Mouse (Mus musculus): ENCODE measurements around the gene Jade3. TPM values are rescaled to one million over a fixed set of nuclear protein-coding genes. Genes with fewer than 3 reads are reported as not detected.

Gene Jade3
- total RNA-seq, 1 experiment: 23.1 TPM

- Histone ChIP-seq H3K4me3 (ENCODE audit: insufficient read depth in 1 of 2, low read depth in 1 of 2, low read length in 2 of 2, poor library complexity in 1 of 2, severe bottlenecking in 1 of 2) (no peak overlapping the region), H3K4me1 (ENCODE audit: control insufficient read depth in 2 of 2, insufficient read depth in 2 of 2, low read length in 2 of 2, poor library complexity in 1 of 2) (no peaks in the 10 kb centered on the region), H3K27ac (ENCODE audit: insufficient read depth, low read depth, low read length, poor library complexity, severe bottlenecking) (no peak overlapping the region), H3K9me3 (ENCODE audit: control insufficient read depth, insufficient read depth, low read depth, low read length) (no peaks in the 10 kb centered on the region), H3K36me3 (ENCODE audit: control insufficient read depth, insufficient read depth, low read length, poor library complexity, severe bottlenecking) (no peaks in the 10 kb centered on the region), H3K9ac (ENCODE audit: insufficient read depth, low read depth, low read length, poor library complexity, severe bottlenecking) (no peak overlapping the region)
- no peak for TF ChIP-seq HCFC1 (IDR thresholded peaks at IDR 0.05; ENCODE audit: borderline replicate concordance, insufficient read depth, low read length)
- TF ChIP-seq ZNF384 (IDR thresholded peaks at IDR 0.05; ENCODE audit: low read depth, low read length): no peak
- no peak for TF ChIP-seq ZC3H11A (IDR thresholded peaks at IDR 0.05; ENCODE audit: borderline replicate concordance, low read depth, low read length)
- no peak for TF ChIP-seq MAFK (IDR thresholded peaks at IDR 0.05; ENCODE audit: insufficient read depth, low read depth, low read length)
- no peak for TF ChIP-seq CHD2 (IDR thresholded peaks at IDR 0.05; ENCODE audit: low read depth, low read length)
- in situ Hi-C loops (cut with MboI; ENCODE audit: low sequenced_read_pairs in 2 of 2, unreplicated experiment in 2 of 2): no loop called here
- DNase-seq (ENCODE audit: low read depth, low spot score): no peak
Observed at GRCm38 (mm10) chrX:20392942-20393341, 32.5 kb upstream of the Jade3 start.

GRCm38 (mm10) chrX:20404068-20404467 is 21.4 kb upstream of the Jade3 start:
- no peak for TF ChIP-seq CHD2 (IDR thresholded peaks at IDR 0.05; ENCODE audit: low read depth, low read length)
- TF ChIP-seq ZC3H11A (IDR thresholded peaks at IDR 0.05; ENCODE audit: borderline replicate concordance, low read depth, low read length): no peak
- no peak for TF ChIP-seq MAFK (IDR thresholded peaks at IDR 0.05; ENCODE audit: insufficient read depth, low read depth, low read length)
- no peak for TF ChIP-seq ZNF384 (IDR thresholded peaks at IDR 0.05; ENCODE audit: low read depth, low read length)
- TF ChIP-seq HCFC1 (IDR thresholded peaks at IDR 0.05; ENCODE audit: borderline replicate concordance, insufficient read depth, low read length): no peak
- H3K36me3 ChIP-seq (ENCODE audit: control insufficient read depth, insufficient read depth, low read length, poor library complexity, severe bottlenecking): no peaks in the 10 kb centered on the region; the same call in 1 of the 2 replicates
- no peaks in the 10 kb centered on the region for H3K4me1 ChIP-seq (ENCODE audit: control insufficient read depth in 2 of 2, insufficient read depth in 2 of 2, low read length in 2 of 2, poor library complexity in 1 of 2)
- H3K9ac ChIP-seq (ENCODE audit: insufficient read depth, low read depth, low read length, poor library complexity, severe bottlenecking): no peak overlapping the region
- no peak for DNase-seq (ENCODE audit: low read depth, low spot score)
- no peak overlapping the region for H3K27ac ChIP-seq (ENCODE audit: insufficient read depth, low read depth, low read length, poor library complexity, severe bottlenecking)
- H3K4me3 ChIP-seq (ENCODE audit: insufficient read depth in 1 of 2, low read depth in 1 of 2, low read length in 2 of 2, poor library complexity in 1 of 2, severe bottlenecking in 1 of 2): no peak overlapping the region
- in situ Hi-C loops (cut with MboI; ENCODE audit: low sequenced_read_pairs in 2 of 2, unreplicated experiment in 2 of 2): no loop called here
- H3K9me3 ChIP-seq (ENCODE audit: control insufficient read depth, insufficient read depth, low read depth, low read length): no peaks in the 10 kb centered on the region

- Histone ChIP-seq H3K4me3 (ENCODE audit: insufficient read depth in 1 of 2, low read depth in 1 of 2, low read length in 2 of 2, poor library complexity in 1 of 2, severe bottlenecking in 1 of 2) (no peak overlapping the region), H3K27ac (ENCODE audit: insufficient read depth, low read depth, low read length, poor library complexity, severe bottlenecking) (no peak overlapping the region), H3K4me1 (ENCODE audit: control insufficient read depth in 2 of 2, insufficient read depth in 2 of 2, low read length in 2 of 2, poor library complexity in 1 of 2) (no peaks in the 10 kb centered on the region), H3K9me3 (ENCODE audit: control insufficient read depth, insufficient read depth, low read depth, low read length) (no peaks in the 10 kb centered on the region), H3K36me3 (ENCODE audit: control insufficient read depth, insufficient read depth, low read length, poor library complexity, severe bottlenecking) (no peaks in the 10 kb centered on the region), H3K9ac (ENCODE audit: insufficient read depth, low read depth, low read length, poor library complexity, severe bottlenecking) (no peak overlapping the region)
- in situ Hi-C loops (cut with MboI; ENCODE audit: low sequenced_read_pairs in 2 of 2, unreplicated experiment in 2 of 2): no loop called here
- no peak for DNase-seq (ENCODE audit: low read depth, low spot score)
- TF ChIP-seq HCFC1 (IDR thresholded peaks at IDR 0.05; ENCODE audit: borderline replicate concordance, insufficient read depth, low read length) (no peak), ZC3H11A (IDR thresholded peaks at IDR 0.05; ENCODE audit: borderline replicate concordance, low read depth, low read length) (no peak), ZNF384 (IDR thresholded peaks at IDR 0.05; ENCODE audit: low read depth, low read length) (no peak), CHD2 (IDR thresholded peaks at IDR 0.05; ENCODE audit: low read depth, low read length) (no peak), MAFK (IDR thresholded peaks at IDR 0.05; ENCODE audit: insufficient read depth, low read depth, low read length) (no peak)
Observed at GRCm38 (mm10) chrX:20406909-20407308, 18.6 kb upstream of the Jade3 start.

- in situ Hi-C loops (cut with MboI; ENCODE audit: low sequenced_read_pairs in 2 of 2, unreplicated experiment in 2 of 2): no loop called here
- H3K36me3 ChIP-seq (ENCODE audit: control insufficient read depth, insufficient read depth, low read length, poor library complexity, severe bottlenecking): no peaks in the 10 kb centered on the region
- H3K4me1 ChIP-seq (ENCODE audit: control insufficient read depth in 2 of 2, insufficient read depth in 2 of 2, low read length in 2 of 2, poor library complexity in 1 of 2): peaks cover 0 to 1% of the 10 kb centered on the region in 2 experiments; a peak in 1 of 4 replicates
- no peak overlapping the region for H3K27ac ChIP-seq (ENCODE audit: insufficient read depth, low read depth, low read length, poor library complexity, severe bottlenecking)
- no peaks in the 10 kb centered on the region for H3K9me3 ChIP-seq (ENCODE audit: control insufficient read depth, insufficient read depth, low read depth, low read length)
- DNase-seq (ENCODE audit: low read depth, low spot score): no peak
- H3K9ac ChIP-seq (ENCODE audit: insufficient read depth, low read depth, low read length, poor library complexity, severe bottlenecking): no peak overlapping the region
- TF ChIP-seq ZC3H11A (IDR thresholded peaks at IDR 0.05; ENCODE audit: borderline replicate concordance, low read depth, low read length) (no peak), MAFK (IDR thresholded peaks at IDR 0.05; ENCODE audit: insufficient read depth, low read depth, low read length) (no peak), HCFC1 (IDR thresholded peaks at IDR 0.05; ENCODE audit: borderline replicate concordance, insufficient read depth, low read length) (no peak), ZNF384 (IDR thresholded peaks at IDR 0.05; ENCODE audit: low read depth, low read length) (no peak), CHD2 (IDR thresholded peaks at IDR 0.05; ENCODE audit: low read depth, low read length) (no peak)
- no peak overlapping the region for H3K4me3 ChIP-seq (ENCODE audit: insufficient read depth in 1 of 2, low read depth in 1 of 2, low read length in 2 of 2, poor library complexity in 1 of 2, severe bottlenecking in 1 of 2)
Observed at GRCm38 (mm10) chrX:20407676-20408075, 17.8 kb upstream of the Jade3 start.

- H3K27ac ChIP-seq (ENCODE audit: insufficient read depth, low read depth, low read length, poor library complexity, severe bottlenecking): no peak overlapping the region
- in situ Hi-C loops (cut with MboI; ENCODE audit: low sequenced_read_pairs in 2 of 2, unreplicated experiment in 2 of 2): no loop called here
- TF ChIP-seq CHD2 (IDR thresholded peaks at IDR 0.05; ENCODE audit: low read depth, low read length) (no peak), MAFK (IDR thresholded peaks at IDR 0.05; ENCODE audit: insufficient read depth, low read depth, low read length) (no peak), HCFC1 (IDR thresholded peaks at IDR 0.05; ENCODE audit: borderline replicate concordance, insufficient read depth, low read length) (no peak), ZC3H11A (IDR thresholded peaks at IDR 0.05; ENCODE audit: borderline replicate concordance, low read depth, low read length) (no peak), ZNF384 (IDR thresholded peaks at IDR 0.05; ENCODE audit: low read depth, low read length) (no peak)
- no peak overlapping the region for H3K4me3 ChIP-seq (ENCODE audit: insufficient read depth in 1 of 2, low read depth in 1 of 2, low read length in 2 of 2, poor library complexity in 1 of 2, severe bottlenecking in 1 of 2)
- no peak for DNase-seq (ENCODE audit: low read depth, low spot score)
- H3K9me3 ChIP-seq (ENCODE audit: control insufficient read depth, insufficient read depth, low read depth, low read length): no peaks in the 10 kb centered on the region
- H3K9ac ChIP-seq (ENCODE audit: insufficient read depth, low read depth, low read length, poor library complexity, severe bottlenecking): no peak overlapping the region
- peaks cover 0 to 2% of the 10 kb centered on the region in 2 experiments; a peak in 1 of 4 replicates for H3K4me1 ChIP-seq (ENCODE audit: control insufficient read depth in 2 of 2, insufficient read depth in 2 of 2, low read length in 2 of 2, poor library complexity in 1 of 2)
- no peaks in the 10 kb centered on the region for H3K36me3 ChIP-seq (ENCODE audit: control insufficient read depth, insufficient read depth, low read length, poor library complexity, severe bottlenecking)
Observed at GRCm38 (mm10) chrX:20411382-20411781, 14.1 kb upstream of the Jade3 start.

Measured in ES-E14 (cell line).